Mouse (Mus musculus) cortical plate, adult 2 months (tissue): ENCODE measurements around the gene Lim2. TPM values are rescaled to one million over a fixed set of nuclear protein-coding genes. Genes with fewer than 3 reads are reported as not detected.

Experiments used
- H3K27ac ChIP-seq: fragments of 200-500 bp; 2 replicates; pipeline ENCODE4 v1.5.1; 2012; ENCODE audit warnings: low read length, control low read depth, inconsistent platforms; ENCODE audit not compliant: insufficient read depth
- H3K4me1 ChIP-seq: fragments of 200-500 bp; 2 replicates; pipeline ENCODE4 v1.6.1; 2011; ENCODE audit warnings: low read length; ENCODE audit not compliant: control insufficient read depth, insufficient read depth
- H3K4me3 ChIP-seq: fragments of 200-500 bp; 2 replicates; pipeline ENCODE4 v1.5.1; 2011; ENCODE audit warnings: mild to moderate bottlenecking, low read length, control low read depth; ENCODE audit not compliant: insufficient read depth
- CTCF ChIP-seq: fragments of 200-500 bp; IDR thresholded peaks from 2 replicates; pipeline ENCODE4 v1.5.1; 2011; ENCODE audit warnings: mild to moderate bottlenecking, control low read depth, low read length; ENCODE audit not compliant: insufficient read depth; ENCODE audit errors: extremely low read depth
- POLR2A ChIP-seq: fragments of 200-500 bp; IDR thresholded peaks from 2 replicates; pipeline ENCODE4 v1.6.1; 2011; ENCODE audit warnings: mild to moderate bottlenecking, low read length, control low read depth; ENCODE audit not compliant: insufficient read depth; ENCODE audit errors: extremely low read depth
- polyA plus RNA-seq: library from polyadenylated mRNA; depleted of rRNA; stranded (reverse); fragments of >200 nt; gene quantifications from 2 replicates; pipeline ENCODE4 v1.2.3, GENCODE M21; 2012

Lim2 gene
- polyA plus RNA-seq, 1 experiment: not detected

GRCm38 (mm10) chr7:43422995-43423617 lies 4.4 kb upstream of the Lim2 start:
- Histone ChIP-seq H3K27ac (no peak overlapping the region), H3K4me3 (no peak overlapping the region), H3K4me1 (no peaks in the 10 kb centered on the region)
- TF ChIP-seq POLR2A (no peak), CTCF (peak; percentile 86)

GRCm38 (mm10) chr7:43423991-43424625 lies 3.4 kb upstream of the Lim2 start:
- TF ChIP-seq CTCF (no peak), POLR2A (no peak)
- no peaks in the 10 kb centered on the region for H3K4me1 ChIP-seq
- H3K4me3 ChIP-seq: no peak overlapping the region
- H3K27ac ChIP-seq: no peak overlapping the region

GRCm38 (mm10) chr7:43429500-43429899 lies 2.0 kb downstream of the Lim2 start:
- Histone ChIP-seq H3K4me3 (no peak overlapping the region), H3K4me1 (no peaks in the 10 kb centered on the region), H3K27ac (no peak overlapping the region)
- TF ChIP-seq POLR2A: no peak
- no peak for TF ChIP-seq CTCF

GRCm38 (mm10) chr7:43432891-43433290 lies 5.4 kb downstream of the Lim2 start:
- TF ChIP-seq CTCF (no peak), POLR2A (no peak)
- H3K4me1 ChIP-seq: no peaks in the 10 kb centered on the region
- H3K27ac ChIP-seq: no peak overlapping the region
- H3K4me3 ChIP-seq: no peak overlapping the region

- Histone ChIP-seq H3K4me3 (no peak overlapping the region), H3K27ac (no peak overlapping the region), H3K4me1 (no peaks in the 10 kb centered on the region)
- TF ChIP-seq POLR2A (no peak), CTCF (no peak)
These were observed 7.2 kb downstream of the Lim2 start for GRCm38 (mm10) chr7:43434676-43435075.

- no peaks in the 10 kb centered on the region for H3K4me1 ChIP-seq
- TF ChIP-seq POLR2A: no peak
- no peak within 1 kb of the TSS for H3K27ac ChIP-seq
- H3K4me3 ChIP-seq: no peak within 1 kb of the TSS
These were observed 9.1 kb downstream of the Lim2 start, which contains the start of gene Nkg7 for GRCm38 (mm10) chr7:43436341-43437255. TSS of gene Nkg7 (plus strand) at chr7:43437073.

- Histone ChIP-seq H3K4me1 (no peaks in the 10 kb centered on the region), H3K27ac (no peak overlapping the region), H3K4me3 (no peak overlapping the region)
- TF ChIP-seq CTCF (no peak), POLR2A (no peak)
These were observed 11.1 kb downstream of the Lim2 start for GRCm38 (mm10) chr7:43438611-43439010.

- no peak within 1 kb of the TSS for H3K27ac ChIP-seq
- TF ChIP-seq POLR2A: no peak
- TF ChIP-seq CTCF: no peak
- no peak within 1 kb of the TSS for H3K4me3 ChIP-seq
- H3K4me1 ChIP-seq: no peaks in the 10 kb centered on the region; the same call in 1 of the 2 replicates
These were observed 13.0 kb downstream of the Lim2 start, which contains the start of gene Cldnd2 for GRCm38 (mm10) chr7:43440482-43440881. TSS of gene Cldnd2 (plus strand) at chr7:43440782.

- no peaks in the 10 kb centered on the region; the same call in 1 of the 2 replicates for H3K4me1 ChIP-seq
- no peak overlapping the region for H3K4me3 ChIP-seq
- no peak overlapping the region for H3K27ac ChIP-seq
- TF ChIP-seq POLR2A (no peak), CTCF (no peak)
These were observed 13.6 kb downstream of the Lim2 start for GRCm38 (mm10) chr7:43441071-43441470.
